Mouse (Mus musculus) c-Kit-positive CD71-positive TER-119-positive erythroid progenitor cells, embryonic 14.5 days (primary cell): ENCODE results near the gene Rps8.

Source experiments
- DNase-seq: peaks from one replicate; pipeline ENCODE4 v3.0.0-alpha.2; 2013; ENCODE audit warnings: low spot score

Gene Rps8

GRCm38 (mm10) chr4:117124518-117125347, 31.3 kb downstream of the Rps8 start:
- peak; percentile 46 for DNase-seq

DNA sequence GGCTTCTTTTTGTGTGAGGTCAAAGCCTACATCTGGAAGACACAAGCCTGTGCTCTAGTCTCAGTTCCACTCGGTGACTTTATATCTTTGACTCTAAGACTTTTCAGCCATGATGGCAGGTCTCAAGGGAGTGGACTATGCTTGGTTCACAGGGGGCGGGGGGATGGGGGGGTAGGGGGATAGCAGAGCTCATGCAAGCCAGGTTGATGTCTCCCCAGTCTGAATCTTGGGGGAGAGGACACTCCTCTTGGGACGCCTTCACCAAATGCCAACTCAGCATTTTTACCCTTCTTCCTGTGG, 31.9 kb downstream of the Rps8 start:
- DNase-seq, result no peak

- DNase-seq, result no peak
Measured at GRCm38 (mm10) chr4:117123546-117124217, 32.4 kb downstream of the Rps8 start.

DNA sequence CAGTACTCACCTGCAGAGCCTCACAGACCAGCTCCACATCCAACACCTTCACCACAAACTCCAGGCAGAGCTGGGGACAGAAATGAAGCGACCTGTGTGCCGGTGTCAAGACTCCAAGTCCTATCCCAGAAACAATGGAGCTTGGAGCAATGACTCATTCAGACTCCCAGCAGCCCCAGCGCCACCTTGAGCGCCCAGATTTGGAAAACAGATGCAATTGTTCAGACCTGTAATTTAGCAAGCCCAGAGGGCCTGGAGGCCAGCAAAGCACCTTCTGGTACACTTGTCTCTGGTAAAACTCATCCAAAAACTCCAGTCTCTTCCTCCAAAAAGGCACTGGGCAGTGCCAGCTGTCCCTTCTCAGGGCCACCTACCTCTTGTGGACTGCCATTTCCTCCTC, 33.8 kb downstream of the Rps8 start:
- DNase-seq, result no peak

DNA sequence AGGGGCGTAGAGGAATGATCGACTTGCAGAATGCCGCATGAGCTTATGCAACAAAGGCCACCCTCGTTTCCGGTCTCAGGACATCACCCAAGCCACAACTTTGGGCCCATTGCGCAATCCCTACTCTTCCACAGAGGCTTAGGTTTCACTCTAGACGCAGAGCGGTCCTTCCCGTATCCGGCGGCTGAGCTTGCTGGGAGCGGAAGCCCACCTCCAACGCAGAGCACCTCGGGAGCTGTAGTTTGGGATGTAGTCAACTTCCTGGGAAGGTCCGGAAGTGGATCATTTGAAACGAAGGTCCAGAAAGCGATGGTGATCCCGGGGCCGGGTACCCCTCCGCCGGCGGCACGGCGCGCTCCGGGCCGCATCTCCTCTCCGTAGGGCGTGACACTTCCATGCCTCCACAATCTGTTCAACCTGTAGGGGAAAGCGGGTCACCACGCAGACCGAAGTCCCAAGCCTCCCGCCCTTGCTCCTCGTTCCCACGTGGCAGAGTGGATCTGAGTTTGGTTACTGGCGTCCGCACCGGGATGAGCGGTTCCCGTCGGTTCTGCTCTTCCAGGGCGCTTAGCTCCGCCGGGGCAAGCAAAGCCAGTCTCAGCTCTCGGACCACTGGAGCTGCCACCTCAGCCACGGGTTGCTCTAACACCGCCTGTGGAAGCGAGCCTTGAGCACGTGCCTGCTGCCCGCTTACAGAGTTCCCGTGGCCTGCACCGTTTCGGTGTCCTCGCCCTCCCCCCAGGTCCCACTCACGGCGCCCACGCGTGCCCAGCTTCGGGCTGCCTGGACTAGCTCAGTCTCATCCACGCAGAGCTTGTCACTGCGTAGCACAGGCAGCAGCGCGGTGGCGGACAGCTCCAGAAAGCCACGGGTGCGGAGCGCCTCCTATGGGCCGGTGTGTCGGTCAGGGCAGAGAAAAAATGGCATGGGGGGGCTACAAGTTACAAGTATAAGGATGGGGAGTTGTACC, 35.3 kb downstream of the Rps8 start:
- peak; percentile 84 for DNase-seq

- DNase-seq, result no peak
Measured at GRCm38 (mm10) chr4:117120052-117120444, 36.0 kb downstream of the Rps8 start.

DNA sequence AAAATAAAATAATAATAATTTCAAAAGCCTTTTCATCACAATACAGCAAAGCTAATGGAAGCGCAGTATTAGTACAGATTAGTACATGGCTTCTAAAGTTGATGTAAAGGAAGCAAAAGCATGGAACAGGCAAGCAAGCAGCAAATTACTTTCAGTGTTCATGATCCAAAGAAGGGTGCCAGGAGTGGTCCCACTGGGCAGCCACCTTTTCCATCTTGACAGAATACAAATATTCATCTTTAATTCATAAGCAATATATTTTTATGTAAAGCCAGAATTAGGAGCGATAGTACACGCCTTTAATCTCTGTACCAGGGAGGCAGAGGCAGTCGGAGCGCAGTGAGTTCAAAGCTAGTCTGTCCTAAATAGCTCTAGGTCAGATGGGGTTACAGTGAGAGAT, 36.4 kb downstream of the Rps8 start:
- DNase-seq, result no peak

DNA sequence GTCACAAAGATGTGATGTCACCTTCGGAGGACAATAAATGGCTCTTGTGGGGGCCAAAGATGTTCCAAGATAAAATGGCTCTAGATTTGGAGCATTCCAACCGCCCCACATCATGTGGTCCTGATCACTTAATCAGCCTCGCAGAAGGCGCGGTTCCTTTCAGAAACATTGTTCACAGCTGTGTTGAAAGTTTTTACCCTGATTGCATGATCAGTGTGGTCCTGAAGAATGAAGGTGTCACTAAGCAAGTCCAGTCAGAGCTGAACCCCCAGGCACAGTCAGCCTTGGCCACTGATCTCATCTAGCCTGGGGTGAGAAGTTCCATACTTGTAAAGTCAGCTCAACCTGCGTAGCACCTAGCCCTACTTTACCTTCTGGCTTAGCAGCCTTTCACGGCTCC, 38.1 kb downstream of the Rps8 start:
- no peak for DNase-seq

DNA sequence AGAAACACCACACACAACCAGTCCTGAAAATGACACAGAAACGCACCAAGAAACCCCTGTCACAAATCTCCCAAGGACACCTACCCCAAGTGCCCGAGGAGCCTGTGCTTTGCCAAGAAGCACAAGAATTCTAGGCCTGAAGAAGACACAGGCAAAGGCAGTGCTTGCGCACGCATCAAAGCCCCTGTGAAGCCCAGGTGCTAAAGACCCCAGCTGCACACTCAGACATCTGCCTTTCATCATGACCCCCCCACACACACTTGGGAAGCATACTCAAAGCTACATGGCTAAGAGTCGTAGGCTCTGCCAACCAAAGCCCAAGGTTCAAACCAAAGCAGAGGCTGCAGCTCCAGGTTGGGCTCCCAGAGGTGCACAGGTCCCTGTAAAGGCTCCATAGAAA, 40.5 kb downstream of the Rps8 start:
- no peak for DNase-seq

- DNase-seq, result no peak
Measured at GRCm38 (mm10) chr4:117113237-117113636, 42.8 kb downstream of the Rps8 start.

DNA sequence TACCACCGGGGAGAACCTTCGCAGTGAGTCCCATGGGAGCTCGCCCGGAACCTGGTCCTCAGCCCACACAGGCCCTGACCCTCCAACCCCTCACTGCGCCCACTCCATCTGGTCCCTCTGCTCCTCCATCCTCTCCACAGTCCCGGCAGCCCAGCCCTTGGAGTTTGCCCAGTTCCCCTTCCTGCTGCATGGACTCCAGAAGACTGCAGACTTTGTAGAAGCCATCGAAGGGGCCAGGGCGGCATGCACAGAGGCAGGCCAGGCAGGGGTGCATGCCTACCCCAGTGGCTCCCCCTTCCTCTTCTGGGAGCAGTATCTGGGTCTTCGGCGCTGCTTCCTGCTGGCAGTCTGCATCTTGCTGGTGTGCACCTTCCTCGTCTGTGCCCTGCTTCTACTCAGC, 45.1 kb downstream of the Rps8 start:
- no peak for DNase-seq

GRCm38 (mm10) chr4:117110249-117110648, 45.8 kb downstream of the Rps8 start:
- no peak for DNase-seq

DNA sequence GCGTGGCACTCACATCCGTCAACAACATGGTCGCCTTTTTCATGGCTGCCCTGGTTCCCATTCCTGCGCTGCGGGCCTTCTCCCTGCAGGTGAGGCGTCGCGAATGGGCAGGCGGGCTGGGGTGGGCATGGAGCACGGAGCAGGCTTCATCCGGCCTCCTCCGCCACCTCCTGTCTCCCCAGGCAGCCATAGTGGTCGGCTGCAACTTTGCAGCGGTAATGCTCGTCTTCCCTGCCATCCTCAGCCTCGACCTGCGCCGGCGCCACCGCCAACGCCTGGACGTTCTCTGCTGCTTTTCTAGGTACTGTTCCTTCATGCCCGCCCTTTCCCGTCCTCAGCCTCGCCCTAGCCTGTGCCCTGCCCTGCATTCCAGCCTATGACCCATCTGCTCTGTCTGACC, 46.7 kb downstream of the Rps8 start:
- no peak for DNase-seq

- DNase-seq, result no peak
Measured at GRCm38 (mm10) chr4:117108524-117108849, 47.6 kb downstream of the Rps8 start.

DNA sequence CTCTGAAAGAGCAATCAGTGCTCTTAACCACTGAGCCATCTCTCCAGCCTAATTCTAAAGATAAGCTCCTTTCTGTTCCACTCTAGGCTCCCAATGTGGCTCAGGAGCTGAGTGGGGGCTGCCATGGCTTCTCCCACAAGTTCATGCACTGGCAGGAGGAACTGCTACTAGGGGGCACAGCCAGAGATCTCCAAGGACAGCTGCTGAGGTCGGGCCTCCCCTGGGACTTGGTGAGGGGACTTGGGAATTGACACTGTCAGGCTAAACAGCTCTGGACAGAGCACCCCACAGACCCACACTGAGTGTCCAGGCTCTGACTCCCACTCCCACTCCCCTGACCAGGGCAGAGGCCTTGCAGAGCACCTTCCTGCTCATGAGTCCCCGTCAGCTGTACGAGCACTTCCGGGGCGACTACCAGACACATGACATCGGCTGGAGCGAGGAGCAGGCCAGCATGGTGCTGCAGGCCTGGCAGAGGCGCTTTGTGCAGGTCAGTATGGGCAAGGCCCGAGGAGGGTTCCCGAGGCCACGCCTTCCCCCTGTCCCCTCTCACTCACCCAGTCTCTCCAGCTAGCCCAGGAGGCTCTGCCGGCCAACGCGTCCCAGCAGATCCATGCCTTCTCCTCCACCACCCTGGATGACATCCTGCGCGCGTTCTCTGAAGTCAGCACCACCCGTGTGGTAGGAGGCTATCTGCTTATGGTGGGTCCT, 48.1 kb downstream of the Rps8 start:
- no peak for DNase-seq

- DNase-seq, result no peak
Measured at GRCm38 (mm10) chr4:117105127-117105526, 50.9 kb downstream of the Rps8 start.

DNA sequence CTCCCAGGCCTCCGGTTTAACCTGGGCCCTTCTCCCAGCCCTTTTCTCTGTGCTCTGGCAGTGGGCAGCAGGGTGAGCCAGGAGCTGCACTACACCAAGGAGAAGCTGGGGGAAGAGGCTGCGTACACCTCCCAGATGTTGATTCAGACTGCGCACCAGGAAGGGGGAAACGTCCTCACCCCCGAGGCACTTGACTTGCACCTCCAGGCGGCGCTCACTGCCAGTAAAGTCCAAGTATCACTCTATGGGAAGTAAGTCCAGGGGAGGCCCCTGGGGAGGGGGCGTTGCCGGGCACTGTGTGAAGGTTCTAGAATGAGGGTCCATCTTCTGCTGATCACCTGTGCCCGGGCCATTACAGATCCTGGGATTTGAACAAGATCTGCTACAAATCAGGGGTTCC, 51.4 kb downstream of the Rps8 start:
- DNase-seq, result no peak
